In genomic region chr12:101007968-101008481, GRCm38 (mm10) we compare ENCODE assay signal across 8 mouse cellular contexts. TPM values are rescaled to one million over a fixed set of nuclear protein-coding genes. Genes with fewer than 3 reads are reported as not detected.
A peak's percentile ranks its signal among the peaks of the same experiment; 100 is the strongest.
DNase-seq lines count a peak whose midpoint lies in the region; ATAC-seq and TF ChIP-seq lines count a peak whose summit lies in the region.

No protein-coding gene starts in this region.

- no peak for TF ChIP-seq CTCF in heart, postnatal 0 days (IDR thresholded peaks at IDR 0.05; ENCODE audit: low read depth)

- no peak overlapping the region for H3K9ac ChIP-seq in heart, embryonic 15.5 days
- no peak overlapping the region for H3K9ac ChIP-seq in heart, embryonic 12.5 days
- 0 out of 2 replicates have a peak overlapping the region, but pooled peaks have one; percentile 13 for H3K9ac ChIP-seq in heart, postnatal 0 days (replicated peaks; ENCODE audit: low read depth, low read length)
- no peak overlapping the region for H3K9ac ChIP-seq in midbrain, embryonic 13.5 days (replicated peaks)

- ATAC-seq in heart, embryonic 15.5 days (replicated peaks; ENCODE audit: insufficient number of reproducible peaks, insufficient read depth, low FRiP score, low read depth): 0 out of 2 replicates have a peak, but pooled peaks have one; percentile 23
- no peak for ATAC-seq in heart, embryonic 12.5 days (ENCODE audit: insufficient number of reproducible peaks, low FRiP score)
- ATAC-seq in heart, postnatal 0 days (ENCODE audit: insufficient read depth, low read depth): 0 out of 2 replicates have a peak, but pooled peaks have one; percentile 31
- ATAC-seq in midbrain, embryonic 13.5 days: no peak

- no peak overlapping the region for H3K4me2 ChIP-seq in heart, embryonic 15.5 days
- no peak overlapping the region for H3K4me2 ChIP-seq in heart, embryonic 12.5 days
- no peak overlapping the region for H3K4me2 ChIP-seq in heart, postnatal 0 days (ENCODE audit: low read depth, low read length)
- no peak overlapping the region for H3K4me2 ChIP-seq in midbrain, embryonic 13.5 days (replicated peaks)

- no peak overlapping the region for H3K4me3 ChIP-seq in heart, embryonic 15.5 days
- H3K4me3 ChIP-seq in heart, embryonic 12.5 days: no peak overlapping the region
- no peak overlapping the region for H3K4me3 ChIP-seq in heart, postnatal 0 days (ENCODE audit: low read depth, low read length)
- H3K4me3 ChIP-seq in midbrain, embryonic 13.5 days (replicated peaks): no peak overlapping the region

- no peaks in the 10 kb centered on the region for H3K9me3 ChIP-seq in heart, embryonic 15.5 days (replicated peaks)
- no peaks in the 10 kb centered on the region for H3K9me3 ChIP-seq in heart, embryonic 12.5 days (replicated peaks)
- H3K9me3 ChIP-seq in heart, postnatal 0 days (replicated peaks; ENCODE audit: control insufficient read depth, low read length): no peaks in the 10 kb centered on the region
- H3K9me3 ChIP-seq in midbrain, embryonic 13.5 days: no peaks in the 10 kb centered on the region

- no peak for TF ChIP-seq EP300 in heart, postnatal 0 days (IDR thresholded peaks at IDR 0.05; ENCODE audit: low read depth)

- 0 out of 2 replicates have a peak, but pooled peaks cover 10% of the 10 kb centered on the region for H3K27me3 ChIP-seq in heart, embryonic 15.5 days
- peaks cover 41% of the 10 kb centered on the region for H3K27me3 ChIP-seq in heart, embryonic 12.5 days (replicated peaks)
- H3K27me3 ChIP-seq in heart, postnatal 0 days (ENCODE audit: control insufficient read depth, insufficient read depth, low read length): peaks cover 6% of the 10 kb centered on the region; the same call in 1 of the 2 replicates
- H3K27me3 ChIP-seq in midbrain, embryonic 13.5 days: no peaks in the 10 kb centered on the region

- H3K36me3 ChIP-seq in heart, embryonic 15.5 days: no peaks in the 10 kb centered on the region
- no peaks in the 10 kb centered on the region for H3K36me3 ChIP-seq in heart, embryonic 12.5 days
- no peaks in the 10 kb centered on the region for H3K36me3 ChIP-seq in heart, postnatal 0 days (replicated peaks; ENCODE audit: control insufficient read depth, insufficient read depth, low read length)
- no peaks in the 10 kb centered on the region for H3K36me3 ChIP-seq in midbrain, embryonic 13.5 days

- 43% methylated on average over 10 of the region's 10 CpGs for WGBS in heart, embryonic 15.5 days
- 34% methylated on average over 10 of the region's 10 CpGs for WGBS in heart, embryonic 12.5 days
- 46% methylated on average over 10 of the region's 10 CpGs for WGBS in heart, postnatal 0 days
- 27% methylated on average over 10 of the region's 10 CpGs for WGBS in midbrain, embryonic 13.5 days

- peak; percentile 55 for DNase-seq in CD4-positive helper T cell, adult 2 months (ENCODE audit: low read depth, low spot score)
- DNase-seq in cerebellum, adult 8-10 months: peak; percentile 38
- no peak for DNase-seq in heart, postnatal 0 days (ENCODE audit: low spot score)
- no peak for DNase-seq in adrenal gland, adult 8-10 months
- no peak for DNase-seq in ovary, adult 18-20 months (ENCODE audit: low spot score)

- H3K4me1 ChIP-seq in heart, embryonic 15.5 days (replicated peaks): peaks cover 36% of the 10 kb centered on the region
- H3K4me1 ChIP-seq in heart, embryonic 12.5 days (replicated peaks): peaks cover 27% of the 10 kb centered on the region
- peaks cover 23% of the 10 kb centered on the region; the same call in 1 of the 2 replicates for H3K4me1 ChIP-seq in heart, postnatal 0 days (ENCODE audit: control insufficient read depth, insufficient read depth)
- H3K4me1 ChIP-seq in midbrain, embryonic 13.5 days (replicated peaks): peaks cover 65% of the 10 kb centered on the region

- H3K27ac ChIP-seq in heart, embryonic 15.5 days: no peak overlapping the region; the same call in 1 of the 2 replicates
- H3K27ac ChIP-seq in heart, embryonic 12.5 days (ENCODE audit: poor library complexity, severe bottlenecking): no peak overlapping the region
- H3K27ac ChIP-seq in heart, postnatal 0 days (ENCODE audit: low read depth): no peak overlapping the region; the same call in 1 of the 2 replicates
- H3K27ac ChIP-seq in midbrain, embryonic 13.5 days: 0 out of 2 replicates have a peak overlapping the region, but pooled peaks have one; percentile 33

RNA-seq across cellular contexts. Expression of gene Ccdc88c, which starts 20.8 kb away (rescaled TPM):
- polyA plus RNA-seq in heart, embryonic 15.5 days (2015; fragmentation: Nextera tagmentation; extraction: Ambion mirVana): 2.4 and 5.3 TPM in 2 replicates
- 2.0 and 2.3 TPM in 2 replicates for polyA plus RNA-seq in heart, embryonic 12.5 days (2016; fragmentation: Nextera tagmentation; extraction: Ambion mirVana)
- total RNA-seq in heart, postnatal 0 days (2014; rRNA removed; ENCODE audit: low replicate concordance): 4.7 and 6.5 TPM in 2 replicates
- polyA plus RNA-seq in heart, postnatal 0 days (2015; fragmentation: Nextera tagmentation; extraction: Ambion mirVana): 1.2 and 1.6 TPM in 2 replicates
- 15.6 and 16.5 TPM in 2 replicates for polyA plus RNA-seq in midbrain, embryonic 13.5 days (2015; fragmentation: Nextera tagmentation; extraction: Ambion mirVana)
- 1 to 10 TPM; 1.4 to 4.0 (median 2.7) TPM for total RNA-seq in adrenal gland, adult 8-10 months (2022)

Comparison
In these comparisons a context has a peak if more than half of its experiments do, and no peak if none do; other contexts are left out.
1. ATAC-seq: peak in heart, embryonic 15.5 days (single experiment) and heart, postnatal 0 days (single experiment); none in heart, embryonic 12.5 days (single experiment) and midbrain, embryonic 13.5 days (single experiment).
2. DNase-seq: peak in CD4-positive helper T cell, adult 2 months (single experiment) and cerebellum, adult 8-10 months (single experiment); none in heart, postnatal 0 days (single experiment), adrenal gland, adult 8-10 months (single experiment) and ovary, adult 18-20 months (single experiment).